8 mouse cellular contexts compared by ENCODE assay signal in genomic region chr3:130710103-130710502, GRCm38 (mm10). TPM values are rescaled to one million over a fixed set of nuclear protein-coding genes. Genes with fewer than 3 reads are reported as not detected.
DNase-seq lines count a peak whose midpoint lies in the region; ATAC-seq and TF ChIP-seq lines count a peak whose summit lies in the region.

No protein-coding gene starts in this region.

- H3K4me3 ChIP-seq in heart, embryonic 10.5 days: peak overlapping the region; percentile 93
- H3K4me3 ChIP-seq in heart, adult 2 months: no peak overlapping the region
- peak overlapping the region in 1 of 3 experiments; percentile 34 for H3K4me3 ChIP-seq in CH12.LX (replicated peaks in 1 of 3; ENCODE audit: low read depth in 2 of 3, low read length in 2 of 3, poor library complexity in 1 of 3)
- H3K4me3 ChIP-seq in hindbrain, embryonic 11.5 days (ENCODE audit: low read depth, low read length): no peak overlapping the region
- peak overlapping the region; percentile 96 for H3K4me3 ChIP-seq in liver, embryonic 16.5 days (ENCODE audit: low read depth, low read length)

- no peak for TF ChIP-seq EP300 in heart, adult 2 months (IDR thresholded peaks at IDR 0.05; ENCODE audit: insufficient read depth, low read depth, low read length)
- TF ChIP-seq EP300 in CH12.LX (IDR thresholded peaks at IDR 0.05; ENCODE audit: low read length): no peak

- ATAC-seq in hindbrain, embryonic 11.5 days (ENCODE audit: low FRiP score): no peak
- no peak for ATAC-seq in liver, embryonic 16.5 days (ENCODE audit: low read depth)

- WGBS in heart, embryonic 10.5 days: 57% methylated on average over 7 of the region's 7 CpGs
- WGBS in heart, adult 2 months: 45% methylated on average over 7 of the region's 7 CpGs
- WGBS in hindbrain, embryonic 11.5 days: 63% methylated on average over 7 of the region's 7 CpGs
- 49% methylated on average over 7 of the region's 7 CpGs for WGBS in liver, embryonic 16.5 days (ENCODE audit: insufficient replicate concordance)

- H3K9me3 ChIP-seq in heart, embryonic 10.5 days: no peaks in the 10 kb centered on the region
- no peaks in the 10 kb centered on the region for H3K9me3 ChIP-seq in CH12.LX (replicated peaks; ENCODE audit: low read length)
- no peaks in the 10 kb centered on the region for H3K9me3 ChIP-seq in hindbrain, embryonic 11.5 days (ENCODE audit: control insufficient read depth, low read length)
- no peaks in the 10 kb centered on the region for H3K9me3 ChIP-seq in liver, embryonic 16.5 days (replicated peaks; ENCODE audit: control insufficient read depth, low read length)

- no peak for TF ChIP-seq RAD21 in CH12.LX (IDR thresholded peaks at IDR 0.05; ENCODE audit: low read depth, low read length)

- dilution Hi-C loops in CH12.LX (cut with MboI; ENCODE audit: extremely low pct_ligation_motif_present, extremely low pct_unique_long_range_greater_than_20kb, low sequenced_read_pairs): no loop called here

- no peak for TF ChIP-seq CTCF in heart, adult 2 months (IDR thresholded peaks at IDR 0.05)
- TF ChIP-seq CTCF in CH12.LX (conservative IDR thresholded peaks at IDR 0.05 in 1 of 2, IDR thresholded peaks at IDR 0.05 in 1 of 2; ENCODE audit: low read depth in 2 of 2, low read length in 2 of 2): no peak

- H3K4me2 ChIP-seq in CH12.LX (ENCODE audit: insufficient read depth, low read depth, poor library complexity, severe bottlenecking): peak overlapping the region; percentile 96
- peak overlapping the region; percentile 45 for H3K4me2 ChIP-seq in hindbrain, embryonic 11.5 days (replicated peaks; ENCODE audit: low read depth, low read length)
- H3K4me2 ChIP-seq in liver, embryonic 16.5 days (ENCODE audit: low read depth, low read length): peak overlapping the region; percentile 88

- H3K9ac ChIP-seq in heart, adult 2 months (ENCODE audit: low read depth, low read length): no peak overlapping the region
- H3K9ac ChIP-seq in CH12.LX (ENCODE audit: insufficient read depth, low read depth): peak overlapping the region; percentile 24; the same call in 1 of the 2 replicates
- no peak overlapping the region for H3K9ac ChIP-seq in hindbrain, embryonic 11.5 days (ENCODE audit: low read depth, low read length)
- peak overlapping the region; percentile 37 for H3K9ac ChIP-seq in liver, embryonic 16.5 days (ENCODE audit: low read depth, low read length)

- no peaks in the 10 kb centered on the region for H3K27me3 ChIP-seq in heart, embryonic 10.5 days (ENCODE audit: insufficient read depth, poor library complexity, severe bottlenecking)
- H3K27me3 ChIP-seq in heart, adult 2 months (ENCODE audit: control insufficient read depth, insufficient read depth, low read length): no peaks in the 10 kb centered on the region
- H3K27me3 ChIP-seq in CH12.LX (replicated peaks): no peaks in the 10 kb centered on the region
- no peaks in the 10 kb centered on the region for H3K27me3 ChIP-seq in hindbrain, embryonic 11.5 days (ENCODE audit: control insufficient read depth, insufficient read depth, low read length)
- H3K27me3 ChIP-seq in liver, embryonic 16.5 days (ENCODE audit: control insufficient read depth, insufficient read depth, low read depth, low read length): no peaks in the 10 kb centered on the region

- H3K36me3 ChIP-seq in heart, embryonic 10.5 days: 0 out of 2 replicates have a peak, but pooled peaks cover 5% of the 10 kb centered on the region
- no peaks in the 10 kb centered on the region for H3K36me3 ChIP-seq in heart, adult 2 months (ENCODE audit: control insufficient read depth, insufficient read depth, low read length)
- peaks cover 2 to 12% of the 10 kb centered on the region in 2 experiments for H3K36me3 ChIP-seq in CH12.LX (replicated peaks in 1 of 2; ENCODE audit: control insufficient read depth in 1 of 2, insufficient read depth in 1 of 2, low read length in 1 of 2)
- no peaks in the 10 kb centered on the region for H3K36me3 ChIP-seq in hindbrain, embryonic 11.5 days (ENCODE audit: control insufficient read depth, insufficient read depth, low read length)
- no peaks in the 10 kb centered on the region for H3K36me3 ChIP-seq in liver, embryonic 16.5 days (ENCODE audit: control insufficient read depth, insufficient read depth)

- no peak for TF ChIP-seq POLR2A in heart, adult 2 months (IDR thresholded peaks at IDR 0.05; ENCODE audit: insufficient read depth, low read depth, low read length)
- TF ChIP-seq POLR2A in CH12.LX (IDR thresholded peaks at IDR 0.05; ENCODE audit: low read depth, low read length): no peak

- H3K79me2 ChIP-seq in heart, adult 2 months (replicated peaks; ENCODE audit: control insufficient read depth, insufficient read depth, low read length): peaks cover 5% of the 10 kb centered on the region; the same call in 1 of the 2 replicates
- H3K79me2 ChIP-seq in CH12.LX (replicated peaks; ENCODE audit: control insufficient read depth, extremely low read depth, insufficient read depth, poor library complexity, severe bottlenecking): peaks cover 38% of the 10 kb centered on the region

- peak overlapping the region; percentile 95; the same call in 1 of the 2 replicates for H3K27ac ChIP-seq in heart, embryonic 10.5 days
- H3K27ac ChIP-seq in heart, adult 2 months: no peak overlapping the region
- no peak overlapping the region for H3K27ac ChIP-seq in CH12.LX (ENCODE audit: insufficient read depth, low read depth)
- H3K27ac ChIP-seq in hindbrain, embryonic 11.5 days (ENCODE audit: low read depth, low read length): no peak overlapping the region
- H3K27ac ChIP-seq in liver, embryonic 16.5 days (ENCODE audit: low read length): peak overlapping the region; percentile 31; the same call in 1 of the 2 replicates

- in situ Hi-C loops in CH12.LX (cut with MboI; ENCODE audit: low pct_ligation_motif_present, low pct_unique_long_range_greater_than_20kb, low sequenced_read_pairs): no loop called here

- DNase-seq in heart, embryonic 10.5 days (ENCODE audit: low spot score): no peak
- DNase-seq in heart, adult 2 months: no peak
- no peak for DNase-seq in CH12.LX (ENCODE audit: extremely low read depth)
- no peak for DNase-seq in hindbrain, embryonic 11.5 days (ENCODE audit: low spot score)
- no peak for DNase-seq in frontal cortex, postnatal 25 days (ENCODE audit: low spot score in 2 of 2)
- DNase-seq in embryo, embryonic 10.5 days (ENCODE audit: low spot score): no peak
- no peak for DNase-seq in thymus, postnatal 10 days (ENCODE audit: low spot score in 2 of 2)

- intact Hi-C loops in heart, adult 2 months (cut with DNase I): loop anchor here (5.0 kb wide), 2 partner anchors 527 to 852 kb away; partner anchors contain the start of gene Papss1

- H3K4me1 ChIP-seq in heart, embryonic 10.5 days: peaks cover 13% of the 10 kb centered on the region
- H3K4me1 ChIP-seq in heart, adult 2 months (ENCODE audit: control insufficient read depth, insufficient read depth, low read length): peaks cover 2% of the 10 kb centered on the region; the same call in 1 of the 2 replicates
- peaks cover 4 to 19% of the 10 kb centered on the region in 2 experiments; a peak in 2 of 4 replicates for H3K4me1 ChIP-seq in CH12.LX (ENCODE audit: control insufficient read depth in 1 of 2, insufficient read depth in 2 of 2)
- H3K4me1 ChIP-seq in hindbrain, embryonic 11.5 days (replicated peaks; ENCODE audit: control insufficient read depth, insufficient read depth, low read length): peaks cover 4% of the 10 kb centered on the region; the same call in 1 of the 2 replicates
- peaks cover 19% of the 10 kb centered on the region for H3K4me1 ChIP-seq in liver, embryonic 16.5 days (ENCODE audit: control insufficient read depth, low read depth, low read length)

TF ChIP-seq in CH12.LX, 34 proteins besides CTCF, POLR2A, EP300 and RAD21:
- TF ChIP-seq USF2 (conservative IDR thresholded peaks at IDR 0.05; ENCODE audit: low read depth, low read length) (no peak), MAFK (IDR thresholded peaks at IDR 0.05; ENCODE audit: insufficient replicate concordance, low read length) (no peak), MAX (IDR thresholded peaks at IDR 0.05; ENCODE audit: low read length) (no peak), PAX5 (IDR thresholded peaks at IDR 0.05; ENCODE audit: low read length) (no peak), POLR2AphosphoS2 (IDR thresholded peaks at IDR 0.05; ENCODE audit: low read depth, low read length) (no peak), ELF1 (IDR thresholded peaks at IDR 0.05; ENCODE audit: low read depth, low read length) (no peak), NRF1 (IDR thresholded peaks at IDR 0.05; ENCODE audit: low read depth, low read length) (no peak), MYC (IDR thresholded peaks at IDR 0.05; ENCODE audit: low read depth, low read length) (no peak), NELFE (IDR thresholded peaks at IDR 0.05; ENCODE audit: low read depth, low read length) (no peak), ZKSCAN1 (IDR thresholded peaks at IDR 0.05; ENCODE audit: borderline replicate concordance, low read depth, low read length) (no peak), USF1 (IDR thresholded peaks at IDR 0.05; ENCODE audit: low read depth, low read length) (no peak), CHD2 (IDR thresholded peaks at IDR 0.05; ENCODE audit: low read length) (no peak), HCFC1 (IDR thresholded peaks at IDR 0.05; ENCODE audit: low read depth, low read length) (no peak)

RNA-seq across cellular contexts. Expression of gene Ostc, which starts 0.9 kb away (rescaled TPM):
- 295 and 342 TPM in 2 replicates for polyA plus RNA-seq in heart, embryonic 10.5 days (2016; fragmentation: Nextera tagmentation; extraction: Ambion mirVana)
- 10 to 100 TPM; 46.7 to 50.9 TPM for total RNA-seq in heart, adult 2 months (2021)
- polyA plus RNA-seq in heart, adult 2 months (2012; rRNA removed): 32.8 and 61.5 TPM in 2 replicates
- 214 and 239 TPM in 2 replicates for total RNA-seq in CH12.LX (2012; rRNA removed)
- 551 and 565 TPM in 2 replicates for total RNA-seq in CH12.LX (2014; rRNA removed)
- 237 and 247 TPM in 2 replicates for polyA plus RNA-seq in CH12.LX (2012; ENCODE audit: insufficient read length, low read depth)
- polyA plus RNA-seq in hindbrain, embryonic 11.5 days (2014; fragmentation: Nextera tagmentation; extraction: Ambion mirVana): 327 and 331 TPM in 2 replicates
- 224 and 229 TPM in 2 replicates for polyA plus RNA-seq in liver, embryonic 16.5 days (2015; fragmentation: Nextera tagmentation; extraction: Ambion mirVana)

RNA-seq across cellular contexts. Expression of gene Rpl34, which starts 20.1 kb away (rescaled TPM):
- polyA plus RNA-seq in heart, embryonic 10.5 days (2016; fragmentation: Nextera tagmentation; extraction: Ambion mirVana): 658 and 756 TPM in 2 replicates
- total RNA-seq in heart, adult 2 months (2021): 100 to 1,000 TPM; 343 to 379 TPM
- 757 and 809 TPM in 2 replicates for polyA plus RNA-seq in heart, adult 2 months (2012; rRNA removed)
- 2,604 and 2,660 TPM in 2 replicates for total RNA-seq in CH12.LX (2012; rRNA removed)
- 3,001 and 3,052 TPM in 2 replicates for total RNA-seq in CH12.LX (2014; rRNA removed)
- polyA plus RNA-seq in CH12.LX (2012; ENCODE audit: insufficient read length, low read depth): 1,701 and 1,728 TPM in 2 replicates
- polyA plus RNA-seq in hindbrain, embryonic 11.5 days (2014; fragmentation: Nextera tagmentation; extraction: Ambion mirVana): 669 and 690 TPM in 2 replicates
- polyA plus RNA-seq in liver, embryonic 16.5 days (2015; fragmentation: Nextera tagmentation; extraction: Ambion mirVana): 445 and 513 TPM in 2 replicates

Comparison
In these comparisons a context has a peak if more than half of its experiments do, and no peak if none do; other contexts are left out.
1. H3K27ac ChIP-seq: peak in heart, embryonic 10.5 days (single experiment) and liver, embryonic 16.5 days (single experiment); none in heart, adult 2 months (single experiment), CH12.LX (single experiment) and hindbrain, embryonic 11.5 days (single experiment).
2. H3K4me3 ChIP-seq: peak in heart, embryonic 10.5 days (single experiment) and liver, embryonic 16.5 days (single experiment); none in heart, adult 2 months (single experiment) and hindbrain, embryonic 11.5 days (single experiment).
3. H3K9ac ChIP-seq: peak in CH12.LX (single experiment) and liver, embryonic 16.5 days (single experiment); none in heart, adult 2 months (single experiment) and hindbrain, embryonic 11.5 days (single experiment).
4. H3K4me2 ChIP-seq: peak in every context shown above with its lines; median percentile 96 in CH12.LX; 88 in liver, embryonic 16.5 days; 45 in hindbrain, embryonic 11.5 days.